Mouse (Mus musculus): ENCODE results near the gene Mrgprd. TPM values are rescaled to one million over a fixed set of nuclear protein-coding genes. Genes with fewer than 3 reads are reported as not detected.

The Mrgprd gene
- polyA plus RNA-seq, 2 experiments: not detected

- H3K9ac ChIP-seq (ENCODE audit: low read depth, low read length, severe bottlenecking): no peak overlapping the region
- no peaks in the 10 kb centered on the region for H3K9me3 ChIP-seq (ENCODE audit: control insufficient read depth, low read length)
- no peaks in the 10 kb centered on the region for H3K27me3 ChIP-seq (ENCODE audit: control insufficient read depth, insufficient read depth, low read length)
- H3K4me2 ChIP-seq (replicated peaks; ENCODE audit: low read depth, low read length, severe bottlenecking): no peak overlapping the region
- H3K4me1 ChIP-seq (ENCODE audit: control insufficient read depth, insufficient read depth, low read length): no peaks in the 10 kb centered on the region
- no peak for ATAC-seq (ENCODE audit: low FRiP score, low read depth)
- no peaks in the 10 kb centered on the region for H3K36me3 ChIP-seq (ENCODE audit: control insufficient read depth, insufficient read depth, low read length)
- H3K4me3 ChIP-seq (replicated peaks; ENCODE audit: low read length): no peak overlapping the region
- 79% methylated on average over 1 of the region's 1 CpGs for WGBS
- no peak overlapping the region for H3K27ac ChIP-seq (replicated peaks; ENCODE audit: low read depth, low read length)
- no peak for DNase-seq (ENCODE audit: low spot score)
- no peak for TF ChIP-seq POLR2A (IDR thresholded peaks at IDR 0.05; ENCODE audit: borderline replicate concordance, extremely low read depth, insufficient read depth, insufficient read length)
Measured at GRCm38 (mm10) chr7:145309877-145310276, 4.8 kb upstream of the Mrgprd start.

GRCm38 (mm10) chr7:145310526-145310925 lies 4.1 kb upstream of the Mrgprd start:
- Histone ChIP-seq H3K36me3 (ENCODE audit: control insufficient read depth, insufficient read depth, low read length) (no peaks in the 10 kb centered on the region), H3K9me3 (ENCODE audit: control insufficient read depth, low read length) (no peaks in the 10 kb centered on the region), H3K27me3 (ENCODE audit: control insufficient read depth, insufficient read depth, low read length) (no peaks in the 10 kb centered on the region), H3K27ac (replicated peaks; ENCODE audit: low read depth, low read length) (no peak overlapping the region), H3K4me1 (ENCODE audit: control insufficient read depth, insufficient read depth, low read length) (no peaks in the 10 kb centered on the region), H3K4me2 (replicated peaks; ENCODE audit: low read depth, low read length, severe bottlenecking) (no peak overlapping the region), H3K4me3 (replicated peaks; ENCODE audit: low read length) (no peak overlapping the region), H3K9ac (ENCODE audit: low read depth, low read length, severe bottlenecking) (no peak overlapping the region)
- DNase-seq (ENCODE audit: low spot score): no peak
- ATAC-seq (ENCODE audit: low FRiP score, low read depth): no peak
- WGBS: 52% methylated on average over 5 of the region's 5 CpGs
- TF ChIP-seq POLR2A (IDR thresholded peaks at IDR 0.05; ENCODE audit: borderline replicate concordance, extremely low read depth, insufficient read depth, insufficient read length): no peak

GRCm38 (mm10) chr7:145312137-145312536 lies 2.5 kb upstream of the Mrgprd start:
- no peak overlapping the region for H3K27ac ChIP-seq (replicated peaks; ENCODE audit: low read depth, low read length)
- H3K9ac ChIP-seq (ENCODE audit: low read depth, low read length, severe bottlenecking): no peak overlapping the region
- H3K4me2 ChIP-seq (replicated peaks; ENCODE audit: low read depth, low read length, severe bottlenecking): no peak overlapping the region
- 67% methylated on average over 3 of the region's 3 CpGs for WGBS
- TF ChIP-seq POLR2A (IDR thresholded peaks at IDR 0.05; ENCODE audit: borderline replicate concordance, extremely low read depth, insufficient read depth, insufficient read length): no peak
- H3K36me3 ChIP-seq (ENCODE audit: control insufficient read depth, insufficient read depth, low read length): no peaks in the 10 kb centered on the region
- ATAC-seq (ENCODE audit: low FRiP score, low read depth) (no peak), DNase-seq (ENCODE audit: low spot score) (no peak)
- H3K27me3 ChIP-seq (ENCODE audit: control insufficient read depth, insufficient read depth, low read length): no peaks in the 10 kb centered on the region
- no peaks in the 10 kb centered on the region for H3K9me3 ChIP-seq (ENCODE audit: control insufficient read depth, low read length)
- no peaks in the 10 kb centered on the region for H3K4me1 ChIP-seq (ENCODE audit: control insufficient read depth, insufficient read depth, low read length)
- H3K4me3 ChIP-seq (replicated peaks; ENCODE audit: low read length): no peak overlapping the region

- Histone ChIP-seq H3K9me3 (ENCODE audit: control insufficient read depth, low read length) (no peaks in the 10 kb centered on the region), H3K4me2 (replicated peaks; ENCODE audit: low read depth, low read length, severe bottlenecking) (no peak overlapping the region), H3K27me3 (ENCODE audit: control insufficient read depth, insufficient read depth, low read length) (no peaks in the 10 kb centered on the region), H3K36me3 (ENCODE audit: control insufficient read depth, insufficient read depth, low read length) (no peaks in the 10 kb centered on the region), H3K9ac (ENCODE audit: low read depth, low read length, severe bottlenecking) (no peak overlapping the region), H3K4me1 (ENCODE audit: control insufficient read depth, insufficient read depth, low read length) (no peaks in the 10 kb centered on the region), H3K4me3 (replicated peaks; ENCODE audit: low read length) (no peak overlapping the region), H3K27ac (replicated peaks; ENCODE audit: low read depth, low read length) (no peak overlapping the region)
- WGBS: 76% methylated on average over 4 of the region's 4 CpGs
- no peak for ATAC-seq (ENCODE audit: low FRiP score, low read depth)
- DNase-seq (ENCODE audit: low spot score): no peak
- TF ChIP-seq POLR2A (IDR thresholded peaks at IDR 0.05; ENCODE audit: borderline replicate concordance, extremely low read depth, insufficient read depth, insufficient read length): no peak
Measured at GRCm38 (mm10) chr7:145317522-145317921, 2.9 kb downstream of the Mrgprd start.

- WGBS: 46% methylated on average over 3 of the region's 3 CpGs
- H3K4me3 ChIP-seq (replicated peaks; ENCODE audit: low read length): no peak overlapping the region
- no peaks in the 10 kb centered on the region for H3K36me3 ChIP-seq (ENCODE audit: control insufficient read depth, insufficient read depth, low read length)
- no peak for ATAC-seq (ENCODE audit: low FRiP score, low read depth)
- H3K9me3 ChIP-seq (ENCODE audit: control insufficient read depth, low read length): no peaks in the 10 kb centered on the region
- H3K4me1 ChIP-seq (ENCODE audit: control insufficient read depth, insufficient read depth, low read length): no peaks in the 10 kb centered on the region
- H3K27me3 ChIP-seq (ENCODE audit: control insufficient read depth, insufficient read depth, low read length): no peaks in the 10 kb centered on the region
- DNase-seq (ENCODE audit: low spot score): no peak
- H3K9ac ChIP-seq (ENCODE audit: low read depth, low read length, severe bottlenecking): no peak overlapping the region
- TF ChIP-seq POLR2A (IDR thresholded peaks at IDR 0.05; ENCODE audit: borderline replicate concordance, extremely low read depth, insufficient read depth, insufficient read length): no peak
- H3K27ac ChIP-seq (replicated peaks; ENCODE audit: low read depth, low read length): no peak overlapping the region
- no peak overlapping the region for H3K4me2 ChIP-seq (replicated peaks; ENCODE audit: low read depth, low read length, severe bottlenecking)
Measured at GRCm38 (mm10) chr7:145319481-145319880, 4.8 kb downstream of the Mrgprd start.

- Histone ChIP-seq H3K9me3 (ENCODE audit: control insufficient read depth, low read length) (no peaks in the 10 kb centered on the region), H3K4me2 (replicated peaks; ENCODE audit: low read depth, low read length, severe bottlenecking) (no peak overlapping the region), H3K27ac (replicated peaks; ENCODE audit: low read depth, low read length) (no peak overlapping the region), H3K4me1 (ENCODE audit: control insufficient read depth, insufficient read depth, low read length) (no peaks in the 10 kb centered on the region), H3K27me3 (ENCODE audit: control insufficient read depth, insufficient read depth, low read length) (no peaks in the 10 kb centered on the region), H3K4me3 (replicated peaks; ENCODE audit: low read length) (no peak overlapping the region), H3K9ac (ENCODE audit: low read depth, low read length, severe bottlenecking) (no peak overlapping the region), H3K36me3 (ENCODE audit: control insufficient read depth, insufficient read depth, low read length) (no peaks in the 10 kb centered on the region)
- ATAC-seq (ENCODE audit: low FRiP score, low read depth): no peak
- WGBS: 34% methylated on average over 4 of the region's 4 CpGs
- TF ChIP-seq POLR2A (IDR thresholded peaks at IDR 0.05; ENCODE audit: borderline replicate concordance, extremely low read depth, insufficient read depth, insufficient read length): no peak
- DNase-seq (ENCODE audit: low spot score): no peak
Measured at GRCm38 (mm10) chr7:145323607-145324006, 9.0 kb downstream of the Mrgprd start.

All from limb, embryonic 14.5 days (tissue).